Mouse (Mus musculus) bone marrow macrophage, adult 2 months (primary cell): ENCODE results near the gene Pigt. TPM values are rescaled to one million over a fixed set of nuclear protein-coding genes. Genes with fewer than 3 reads are reported as not detected.

Source experiments
- H3K27ac ChIP-seq: 2 replicates; pipeline ENCODE4 v1.5.1; 2012; ENCODE audit warnings: low read depth, low read length; ENCODE audit not compliant: insufficient read depth
- H3K4me1 ChIP-seq: 2 replicates; pipeline ENCODE4 v1.6.1; 2012; ENCODE audit warnings: low read length; ENCODE audit not compliant: control insufficient read depth, insufficient read depth
- H3K4me3 ChIP-seq: 2 replicates; pipeline ENCODE4 v1.5.1; 2012; ENCODE audit warnings: mild to moderate bottlenecking, low read length, moderate library complexity; ENCODE audit not compliant: insufficient read depth
- CTCF ChIP-seq: IDR thresholded peaks from 2 replicates; pipeline ENCODE4 v1.5.1; 2012; ENCODE audit warnings: low read depth, mild to moderate bottlenecking, low read length, moderate library complexity
- POLR2A ChIP-seq: IDR thresholded peaks from 2 replicates; pipeline ENCODE4 v1.6.1; 2012; ENCODE audit warnings: mild to moderate bottlenecking, low read depth, low read length, borderline replicate concordance
- polyA plus RNA-seq: library from polyadenylated mRNA; stranded (reverse); fragments of >200 nt; gene quantifications from 2 replicates; pipeline ENCODE4 v1.2.4, GENCODE M21; 2012; ENCODE audit not compliant: missing spikeins, insufficient read depth, insufficient read length

Pigt gene
- polyA plus RNA-seq, 1 experiment, result 80.9 TPM

DNA sequence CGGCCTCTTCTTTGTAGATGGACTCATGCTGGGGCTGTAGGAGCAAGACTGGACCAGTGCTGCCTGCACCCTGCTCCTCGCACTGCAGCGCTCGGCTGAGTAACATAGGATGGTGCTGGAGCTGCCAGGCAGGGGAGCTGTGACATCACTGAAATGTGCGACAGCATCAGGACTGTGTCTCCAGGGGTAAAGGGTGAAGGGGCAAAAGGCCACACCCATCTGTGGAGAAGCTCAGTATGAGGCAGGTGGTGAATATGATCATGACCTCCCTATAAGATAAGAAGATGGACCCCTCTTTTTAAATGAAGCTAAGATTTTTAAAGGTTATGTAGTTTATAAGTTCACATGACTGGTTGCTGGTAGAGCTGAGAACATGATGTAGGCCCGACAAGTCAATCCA is 23.7 kb upstream of the Pigt start, which contains the start of gene Trp53tg5:
Gene Trp53tg5 (minus strand): TSS at position 101 of the 400 bp plus-strand sequence.
- TF ChIP-seq CTCF (no peak), POLR2A (no peak)
- no peak within 1 kb of the TSS for H3K27ac ChIP-seq
- no peak within 1 kb of the TSS for H3K4me3 ChIP-seq
- 0 out of 2 replicates have a peak, but pooled peaks cover 2% of the 10 kb centered on the region for H3K4me1 ChIP-seq

DNA sequence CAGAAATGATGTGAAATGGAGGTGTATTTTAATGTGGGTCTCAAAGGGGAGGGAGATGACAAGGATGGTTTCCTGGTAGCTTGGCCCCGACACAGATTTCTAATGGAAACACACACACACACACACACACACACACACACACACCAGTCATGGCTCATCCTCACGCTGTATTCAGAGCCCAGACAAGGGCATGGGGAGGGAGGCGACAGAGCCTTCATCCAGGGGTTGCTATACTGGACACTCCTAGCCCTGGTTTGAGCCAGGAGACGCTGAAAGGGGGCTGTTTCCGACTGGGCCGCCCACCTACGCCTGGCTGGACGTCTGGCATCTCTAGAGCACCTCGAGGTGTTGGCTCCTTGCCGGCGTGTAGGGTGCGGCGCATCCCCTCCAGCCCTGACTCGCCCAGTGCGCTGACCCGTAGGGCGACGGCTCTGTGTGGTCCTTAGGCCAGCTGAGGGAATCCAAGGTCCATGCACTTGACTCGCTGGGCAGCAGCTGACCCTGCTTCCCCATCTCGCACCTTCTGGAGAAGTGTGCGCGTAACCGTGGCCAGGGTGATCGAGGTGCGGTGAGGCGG is 11.6 kb upstream of the Pigt start, which contains the start of gene Dbndd2:
Gene Dbndd2 (plus strand): TSS at position 426 of the 577 bp plus-strand sequence.
- Histone ChIP-seq H3K4me1 (peaks cover 6% of the 10 kb centered on the region; the same call in 1 of the 2 replicates), H3K27ac (no peak within 1 kb of the TSS), H3K4me3 (peak within 1 kb of the TSS; percentile 63)
- TF ChIP-seq POLR2A (no peak), CTCF (no peak)

GRCm38 (mm10) chr2:164486258-164487114 is 10.8 kb upstream of the Pigt start:
- TF ChIP-seq POLR2A (no peak), CTCF (no peak)
- H3K4me1 ChIP-seq, result peaks cover 6% of the 10 kb centered on the region; the same call in 1 of the 2 replicates
- peak overlapping the region; percentile 63 for H3K4me3 ChIP-seq
- no peak overlapping the region for H3K27ac ChIP-seq

DNA sequence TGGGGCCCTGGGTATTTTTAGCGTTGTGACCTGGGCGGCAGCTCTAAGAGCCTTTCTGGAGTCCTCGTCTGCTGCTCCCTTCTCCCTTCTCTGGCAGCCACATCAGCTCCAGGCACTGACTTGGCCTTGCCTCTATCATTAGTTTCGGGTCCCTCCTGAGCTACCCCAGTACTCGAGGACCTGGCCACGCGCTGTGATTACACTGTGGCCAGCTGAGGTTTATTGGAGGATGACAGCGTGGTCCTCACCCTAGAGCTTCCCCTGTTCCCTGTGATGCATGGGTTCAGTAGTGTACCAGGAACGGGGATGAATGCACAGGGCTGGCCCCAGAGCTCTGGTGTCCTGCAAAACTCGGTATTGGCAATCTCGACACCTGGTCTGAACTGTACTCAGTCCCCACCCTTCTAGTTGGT is 10.2 kb upstream of the Pigt start:
- TF ChIP-seq POLR2A, result no peak
- no peak for TF ChIP-seq CTCF
- Histone ChIP-seq H3K27ac (no peak overlapping the region), H3K4me3 (peak overlapping the region; percentile 63), H3K4me1 (peaks cover 6% of the 10 kb centered on the region)

DNA sequence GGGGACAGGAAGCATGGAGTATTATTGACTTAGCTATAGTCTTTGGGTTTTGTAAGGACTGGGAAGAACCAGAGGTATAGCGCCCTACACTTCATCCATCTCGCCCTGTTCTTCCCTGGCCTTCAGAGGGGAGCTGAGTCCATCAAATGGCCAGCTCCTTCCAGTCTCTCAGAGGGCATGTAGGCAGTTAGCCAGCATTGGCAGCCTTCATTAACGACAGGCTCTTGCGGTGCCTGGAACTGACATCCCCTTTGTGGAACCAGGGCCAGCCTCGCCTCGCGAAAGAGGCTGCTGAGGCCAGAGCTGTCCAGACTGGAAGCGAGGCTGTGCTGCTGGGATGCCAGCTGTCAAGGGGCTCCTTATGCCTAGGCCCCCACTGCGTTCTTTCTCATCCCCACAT is 9.5 kb upstream of the Pigt start:
- Histone ChIP-seq H3K27ac (no peak overlapping the region), H3K4me1 (peaks cover 13% of the 10 kb centered on the region), H3K4me3 (no peak overlapping the region)
- no peak for TF ChIP-seq CTCF
- no peak for TF ChIP-seq POLR2A

DNA sequence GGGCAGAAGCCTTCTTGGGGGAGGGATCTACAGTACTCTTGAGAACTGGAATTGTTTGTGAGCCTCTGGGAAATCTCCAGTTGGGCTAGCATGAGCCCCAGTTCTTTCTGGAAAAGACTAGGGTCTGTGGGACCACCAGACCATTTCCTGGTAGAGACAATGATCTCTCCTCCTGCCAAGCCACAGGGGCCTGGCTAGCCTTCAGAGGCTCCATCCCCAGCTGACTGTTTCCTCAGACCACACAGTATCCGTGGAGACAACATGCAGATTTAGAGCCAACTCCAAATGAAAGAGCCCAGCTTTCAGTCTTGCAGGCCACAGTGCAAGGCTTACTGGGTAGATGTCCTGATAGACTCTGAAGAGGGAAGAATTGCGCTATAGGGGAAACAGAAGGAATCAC is 3.2 kb upstream of the Pigt start:
- H3K4me1 ChIP-seq, result peaks cover 26% of the 10 kb centered on the region
- H3K4me3 ChIP-seq, result no peak overlapping the region
- TF ChIP-seq CTCF (no peak), POLR2A (no peak)
- H3K27ac ChIP-seq, result no peak overlapping the region

DNA sequence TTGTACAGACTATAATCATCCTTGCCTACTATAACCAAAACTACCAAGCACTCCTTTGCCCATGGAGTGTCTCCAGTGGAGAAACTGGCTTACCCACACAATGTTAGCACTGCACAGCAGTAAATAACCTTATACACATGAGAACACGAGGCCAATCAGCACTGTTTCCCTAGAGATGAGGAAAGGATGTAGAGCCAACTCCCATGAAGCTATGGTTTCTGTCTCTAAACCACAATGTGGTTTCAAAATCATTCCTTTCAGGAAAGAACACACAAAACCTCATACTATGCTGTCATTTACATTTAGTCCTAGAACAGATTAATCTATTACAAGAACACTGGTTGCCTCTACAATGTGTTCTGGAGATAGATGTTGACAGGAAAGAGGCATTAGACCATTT is 989 bp upstream of the Pigt start:
- H3K4me1 ChIP-seq, result peaks cover 26% of the 10 kb centered on the region
- TF ChIP-seq CTCF (no peak), POLR2A (no peak)
- H3K27ac ChIP-seq, result no peak overlapping the region
- H3K4me3 ChIP-seq, result 0 out of 2 replicates have a peak overlapping the region, but pooled peaks have one; percentile 15

- Histone ChIP-seq H3K4me3 (peak overlapping the region; percentile 79), H3K4me1 (peaks cover 19% of the 10 kb centered on the region), H3K27ac (no peak overlapping the region)
- peak; percentile 23; the same call in 1 of the 2 replicates for TF ChIP-seq CTCF
- no peak for TF ChIP-seq POLR2A
These were observed 460 bp downstream of the Pigt start for GRCm38 (mm10) chr2:164497691-164498268.

GRCm38 (mm10) chr2:164499317-164499716 is 2.0 kb downstream of the Pigt start:
- Histone ChIP-seq H3K27ac (no peak overlapping the region), H3K4me3 (no peak overlapping the region), H3K4me1 (peaks cover 9% of the 10 kb centered on the region)
- TF ChIP-seq CTCF (no peak), POLR2A (no peak)

DNA sequence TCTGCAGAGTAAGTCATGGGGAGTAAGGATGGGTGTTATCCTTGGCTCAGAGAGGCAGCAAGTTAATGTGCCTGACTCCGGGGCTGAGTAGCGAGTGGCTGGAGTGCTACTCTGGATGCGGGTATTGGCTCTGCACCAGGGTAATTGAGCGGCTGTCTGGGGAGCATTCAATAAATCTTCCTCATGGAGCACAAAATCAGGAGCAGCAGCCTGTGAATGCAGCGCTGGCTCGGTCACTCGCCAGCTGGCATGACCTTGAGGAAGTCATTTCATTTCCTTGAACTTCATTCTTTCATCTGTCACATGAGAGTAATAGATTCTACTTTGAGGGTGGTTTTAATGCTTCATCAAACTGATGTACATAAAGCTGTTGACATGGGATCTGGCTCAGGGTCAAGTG is 3.2 kb downstream of the Pigt start:
- H3K27ac ChIP-seq, result no peak overlapping the region
- H3K4me3 ChIP-seq, result no peak overlapping the region
- H3K4me1 ChIP-seq, result peaks cover 9% of the 10 kb centered on the region
- TF ChIP-seq CTCF, result no peak
- TF ChIP-seq POLR2A, result no peak
